Mouse (Mus musculus): Measurements from ENCODE around the gene Ube2a. TPM values are rescaled to one million over a fixed set of nuclear protein-coding genes. Genes with fewer than 3 reads are reported as not detected.

The Ube2a gene
- polyA plus RNA-seq (2015; fragmentation: Nextera tagmentation; extraction: Ambion mirVana) = 136 and 139 TPM in 2 replicates

DNA sequence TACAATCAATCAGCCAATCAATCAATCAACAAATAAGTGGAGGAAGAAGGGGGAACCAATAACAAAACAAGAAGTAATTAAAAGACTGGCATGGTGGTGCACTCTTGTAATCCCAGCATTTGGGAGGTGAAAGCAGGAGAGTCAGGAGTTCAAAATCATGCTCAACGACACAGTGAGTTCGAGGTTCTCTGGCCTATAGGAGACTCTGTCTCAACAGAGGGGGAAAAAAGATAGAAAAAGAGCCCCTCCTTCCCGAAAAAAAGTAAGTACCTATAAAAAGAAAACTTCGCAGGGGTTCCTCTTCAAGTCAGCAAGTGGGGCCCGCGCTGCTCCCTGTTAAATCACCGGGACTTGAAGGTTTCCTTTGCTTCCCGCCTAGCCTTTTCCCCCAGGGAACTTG lies at the start of gene Ube2a, which contains the start of gene C330007P06Rik:
Gene Ube2a (plus strand): TSS at position 136 of the 400 bp plus-strand sequence.
Gene C330007P06Rik (minus strand): TSS at position 347 of the 400 bp plus-strand sequence.

DNA sequence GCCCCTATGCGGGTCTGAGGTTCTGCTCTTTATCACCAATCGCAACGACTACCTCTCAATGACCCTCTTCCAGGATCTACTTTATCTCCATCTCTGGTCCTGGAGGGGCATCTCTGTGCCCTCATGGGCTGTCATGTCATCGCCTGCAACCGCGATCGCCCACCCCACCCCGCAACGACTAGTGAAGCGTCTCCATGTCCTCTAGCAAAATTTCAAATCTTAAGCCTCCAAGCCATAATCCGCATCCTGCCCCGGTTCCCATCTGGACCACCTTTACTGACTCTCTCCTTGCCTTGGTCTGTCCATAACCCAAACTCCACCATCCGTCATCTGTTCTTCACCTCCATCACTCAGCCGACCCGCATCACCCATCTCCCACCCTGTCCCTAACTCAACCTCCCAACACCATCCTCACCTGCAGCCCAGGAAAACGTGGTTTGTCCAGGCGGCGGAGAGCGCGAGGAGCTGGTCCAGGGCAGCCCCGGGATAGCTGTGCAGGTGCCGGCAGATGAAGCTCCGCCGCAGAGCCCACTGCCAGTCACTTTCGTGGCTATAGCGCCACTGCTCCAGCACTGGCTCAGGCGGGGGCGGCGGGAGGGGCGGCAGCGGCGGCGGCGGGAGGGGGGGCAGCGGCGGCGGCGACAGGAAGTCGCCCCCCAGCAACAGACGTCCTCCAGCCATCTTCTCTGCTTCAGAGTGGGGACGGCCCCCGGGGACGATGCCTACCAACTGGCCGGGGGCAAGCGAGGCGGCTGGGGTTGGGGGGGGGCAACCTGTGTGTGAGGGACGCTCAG lies 28.8 kb downstream of the Ube2a start, which contains the start of gene Nkrf:
Gene Nkrf (minus strand): TSS at position 579 of the 794 bp plus-strand sequence.

Other genes with a start within 250 kb of the Ube2a start
- gene Akap17b, start 228.5 kb upstream of the Ube2a start, polyA plus RNA-seq (2015; fragmentation: Nextera tagmentation; extraction: Ambion mirVana) = 5.7 and 5.8 TPM in 2 replicates
- 1.3 and 1.4 TPM in 2 replicates for gene Slc25a43, start 130.2 kb upstream of the Ube2a start, polyA plus RNA-seq (2015; fragmentation: Nextera tagmentation; extraction: Ambion mirVana)
- gene Slc25a5, start 78.2 kb upstream of the Ube2a start, polyA plus RNA-seq (2015; fragmentation: Nextera tagmentation; extraction: Ambion mirVana) = 711 and 726 TPM in 2 replicates
- 20.5 and 21.1 TPM in 2 replicates for gene C330007P06Rik, start 211 bp downstream of the Ube2a start, polyA plus RNA-seq (2015; fragmentation: Nextera tagmentation; extraction: Ambion mirVana)
- gene Nkrf, start 29.0 kb downstream of the Ube2a start, polyA plus RNA-seq (2015; fragmentation: Nextera tagmentation; extraction: Ambion mirVana) = 18.1 and 20.5 TPM in 2 replicates
- 52.2 and 57.4 TPM in 2 replicates for gene Sept6, start 117.9 kb downstream of the Ube2a start, polyA plus RNA-seq (2015; fragmentation: Nextera tagmentation; extraction: Ambion mirVana)
- 0.15 and 0.19 TPM in 2 replicates for gene Sowahd, start 174.9 kb downstream of the Ube2a start, polyA plus RNA-seq (2015; fragmentation: Nextera tagmentation; extraction: Ambion mirVana)
- 301 and 383 TPM in 2 replicates for gene Rpl39, start 211.5 kb downstream of the Ube2a start, polyA plus RNA-seq (2015; fragmentation: Nextera tagmentation; extraction: Ambion mirVana)
- gene Upf3b, start 236.4 kb downstream of the Ube2a start, polyA plus RNA-seq (2015; fragmentation: Nextera tagmentation; extraction: Ambion mirVana) = 21.3 and 22.5 TPM in 2 replicates